Mouse (Mus musculus): ENCODE results near the gene Cebpe. TPM values are rescaled to one million over a fixed set of nuclear protein-coding genes. Genes with fewer than 3 reads are reported as not detected.

Gene Cebpe
- total and polyA plus RNA-seq, 3 experiments: 0.08 TPM; not detected in 2

GRCm38 (mm10) chr14:54705844-54706243, 6.1 kb downstream of the Cebpe start:
- TF ChIP-seq EP300 (IDR thresholded peaks at IDR 0.05; ENCODE audit: insufficient read depth, low read depth, low read length) (no peak), CTCF (IDR thresholded peaks at IDR 0.05) (no peak)
- H3K4me3 ChIP-seq: no peak overlapping the region
- H3K27ac ChIP-seq: no peak overlapping the region
- peaks cover 1% of the 10 kb centered on the region; the same call in 1 of the 2 replicates for H3K4me1 ChIP-seq (ENCODE audit: control insufficient read depth, insufficient read depth, low read length)
- no peaks in the 10 kb centered on the region for H3K79me2 ChIP-seq (replicated peaks; ENCODE audit: control insufficient read depth, insufficient read depth, low read length)
- intact Hi-C loops (cut with DNase I): no loop called here
- DNase-seq: peak in 1 of 2 experiments; percentile 23
- H3K9ac ChIP-seq (ENCODE audit: low read depth, low read length): no peak overlapping the region
- no peaks in the 10 kb centered on the region for H3K36me3 ChIP-seq (ENCODE audit: control insufficient read depth, insufficient read depth, low read length)
- WGBS: 37% methylated on average over 5 of the region's 5 CpGs
- no peaks in the 10 kb centered on the region for H3K27me3 ChIP-seq (ENCODE audit: control insufficient read depth, insufficient read depth, low read length)

- 46% methylated on average over 10 of the region's 10 CpGs for WGBS
- Histone ChIP-seq H3K4me1 (ENCODE audit: control insufficient read depth, insufficient read depth, low read length) (peaks cover 1% of the 10 kb centered on the region; the same call in 1 of the 2 replicates), H3K36me3 (ENCODE audit: control insufficient read depth, insufficient read depth, low read length) (no peaks in the 10 kb centered on the region), H3K27me3 (ENCODE audit: control insufficient read depth, insufficient read depth, low read length) (no peaks in the 10 kb centered on the region), H3K79me2 (replicated peaks; ENCODE audit: control insufficient read depth, insufficient read depth, low read length) (no peaks in the 10 kb centered on the region), H3K27ac (no peak overlapping the region), H3K9ac (ENCODE audit: low read depth, low read length) (no peak overlapping the region), H3K4me3 (no peak overlapping the region)
- intact Hi-C loops (cut with DNase I): no loop called here
- no peak for TF ChIP-seq EP300 (IDR thresholded peaks at IDR 0.05; ENCODE audit: insufficient read depth, low read depth, low read length)
- no peak for TF ChIP-seq POLR2A (IDR thresholded peaks at IDR 0.05; ENCODE audit: insufficient read depth, low read depth, low read length)
- TF ChIP-seq CTCF (IDR thresholded peaks at IDR 0.05): no peak
- no peak for DNase-seq
Observed at GRCm38 (mm10) chr14:54703207-54703606, 8.8 kb downstream of the Cebpe start.

GRCm38 (mm10) chr14:54701298-54701697, 10.7 kb downstream of the Cebpe start:
- Histone ChIP-seq H3K79me2 (replicated peaks; ENCODE audit: control insufficient read depth, insufficient read depth, low read length) (no peaks in the 10 kb centered on the region), H3K36me3 (ENCODE audit: control insufficient read depth, insufficient read depth, low read length) (no peaks in the 10 kb centered on the region), H3K4me1 (ENCODE audit: control insufficient read depth, insufficient read depth, low read length) (peaks cover 1% of the 10 kb centered on the region; the same call in 1 of the 2 replicates), H3K27me3 (ENCODE audit: control insufficient read depth, insufficient read depth, low read length) (no peaks in the 10 kb centered on the region), H3K4me3 (no peak overlapping the region), H3K27ac (no peak overlapping the region), H3K9ac (ENCODE audit: low read depth, low read length) (no peak overlapping the region)
- TF ChIP-seq POLR2A (IDR thresholded peaks at IDR 0.05; ENCODE audit: insufficient read depth, low read depth, low read length) (no peak), EP300 (IDR thresholded peaks at IDR 0.05; ENCODE audit: insufficient read depth, low read depth, low read length) (peak; percentile 68; the same call in 1 of the 2 replicates), CTCF (IDR thresholded peaks at IDR 0.05) (peak; percentile 91)
- intact Hi-C loops (cut with DNase I): loop anchor here (1.0 to 2.0 kb wide), 3 partner anchors 32 to 50 kb away; no protein-coding TSS in a partner anchor
- DNase-seq: peak; percentile 75 to 84
- 7% methylated on average over 6 of the region's 6 CpGs for WGBS

- Histone ChIP-seq H3K27ac (no peak overlapping the region), H3K36me3 (ENCODE audit: control insufficient read depth, insufficient read depth, low read length) (no peaks in the 10 kb centered on the region), H3K4me1 (ENCODE audit: control insufficient read depth, insufficient read depth, low read length) (peaks cover 1% of the 10 kb centered on the region; the same call in 1 of the 2 replicates), H3K4me3 (no peak overlapping the region), H3K27me3 (ENCODE audit: control insufficient read depth, insufficient read depth, low read length) (no peaks in the 10 kb centered on the region), H3K9ac (ENCODE audit: low read depth, low read length) (no peak overlapping the region), H3K79me2 (replicated peaks; ENCODE audit: control insufficient read depth, insufficient read depth, low read length) (no peaks in the 10 kb centered on the region)
- TF ChIP-seq POLR2A (IDR thresholded peaks at IDR 0.05; ENCODE audit: insufficient read depth, low read depth, low read length) (no peak), CTCF (IDR thresholded peaks at IDR 0.05) (no peak)
- no peak for DNase-seq
- intact Hi-C loops (cut with DNase I): no loop called here
- WGBS: 43% methylated on average over 3 of the region's 3 CpGs
Observed at GRCm38 (mm10) chr14:54699586-54699985, 12.4 kb downstream of the Cebpe start.

- no peak within 1 kb of the TSS for H3K9ac ChIP-seq (ENCODE audit: low read depth, low read length)
- TF ChIP-seq EP300 (IDR thresholded peaks at IDR 0.05; ENCODE audit: insufficient read depth, low read depth, low read length): no peak
- no peak for TF ChIP-seq POLR2A (IDR thresholded peaks at IDR 0.05; ENCODE audit: insufficient read depth, low read depth, low read length)
- no peak for TF ChIP-seq CTCF (IDR thresholded peaks at IDR 0.05)
- DNase-seq: no peak
- H3K79me2 ChIP-seq (replicated peaks; ENCODE audit: control insufficient read depth, insufficient read depth, low read length): no peaks in the 10 kb centered on the region
- WGBS: 70% methylated on average over 4 of the region's 4 CpGs
- peaks cover 1% of the 10 kb centered on the region; the same call in 1 of the 2 replicates for H3K4me1 ChIP-seq (ENCODE audit: control insufficient read depth, insufficient read depth, low read length)
- intact Hi-C loops (cut with DNase I): no loop called here
- H3K36me3 ChIP-seq (ENCODE audit: control insufficient read depth, insufficient read depth, low read length): no peaks in the 10 kb centered on the region
- no peak within 1 kb of the TSS for H3K27ac ChIP-seq
- H3K27me3 ChIP-seq (ENCODE audit: control insufficient read depth, insufficient read depth, low read length): no peaks in the 10 kb centered on the region
- H3K4me3 ChIP-seq: no peak within 1 kb of the TSS
Observed at GRCm38 (mm10) chr14:54698733-54699132, 13.2 kb downstream of the Cebpe start, which contains the start of gene Gm29776. Gm29776 (minus strand) TSS chr14:54698833.

- no peak for TF ChIP-seq POLR2A (IDR thresholded peaks at IDR 0.05; ENCODE audit: insufficient read depth, low read depth, low read length)
- no peak overlapping the region for H3K4me3 ChIP-seq
- no peak overlapping the region for H3K9ac ChIP-seq (ENCODE audit: low read depth, low read length)
- DNase-seq: no peak
- peaks cover 1% of the 10 kb centered on the region; the same call in 1 of the 2 replicates for H3K4me1 ChIP-seq (ENCODE audit: control insufficient read depth, insufficient read depth, low read length)
- H3K27ac ChIP-seq: no peak overlapping the region
- WGBS: 89% methylated on average over 4 of the region's 4 CpGs
- no peaks in the 10 kb centered on the region for H3K27me3 ChIP-seq (ENCODE audit: control insufficient read depth, insufficient read depth, low read length)
- H3K79me2 ChIP-seq (replicated peaks; ENCODE audit: control insufficient read depth, insufficient read depth, low read length): no peaks in the 10 kb centered on the region
- intact Hi-C loops (cut with DNase I): no loop called here
- no peaks in the 10 kb centered on the region for H3K36me3 ChIP-seq (ENCODE audit: control insufficient read depth, insufficient read depth, low read length)
Observed at GRCm38 (mm10) chr14:54696752-54697151, 15.2 kb downstream of the Cebpe start.

Measured in heart, adult 2 months (tissue).